Mouse (Mus musculus) hindbrain, embryonic 14.5 days (tissue): ENCODE results near the gene Tgfbr1. TPM values are rescaled to one million over a fixed set of nuclear protein-coding genes. Genes with fewer than 3 reads are reported as not detected.

ENCODE experiments used
- ATAC-seq: fragments of 200-750 bp; cut with Nextera tagmentation; 2 replicates; pipeline ENCODE4 v1.8.0; 2017; ENCODE audit warnings: moderate number of reproducible peaks, mild to moderate bottlenecking, moderate TSS enrichment, moderate library complexity; ENCODE audit not compliant: low FRiP score
- DNase-seq: peaks from one replicate; pipeline ENCODE4 v3.0.0-alpha.2; 2015; ENCODE audit warnings: low spot score
- H3K27ac ChIP-seq: fragments of 300-500 bp; sonication (generic); 2 replicates; pipeline ENCODE4 v1.5.1; 2014; ENCODE audit warnings: mild to moderate bottlenecking, moderate library complexity
- H3K27me3 ChIP-seq: fragments of 300-500 bp; sonication (generic); 2 replicates; pipeline ENCODE4 v1.6.1; 2014; ENCODE audit warnings: mild to moderate bottlenecking, low read length, mixed read lengths; ENCODE audit not compliant: control insufficient read depth, insufficient read depth
- H3K36me3 ChIP-seq: fragments of 300-500 bp; sonication (generic); replicated peaks from 2 replicates; pipeline ENCODE4 v1.6.1; 2014; ENCODE audit not compliant: control insufficient read depth, insufficient read depth
- H3K4me1 ChIP-seq: fragments of 300-500 bp; sonication (generic); replicated peaks from 2 replicates; pipeline ENCODE4 v1.6.1; 2014; ENCODE audit warnings: antibody characterized with exemption, low read length, mixed read lengths; ENCODE audit not compliant: control insufficient read depth, insufficient read depth
- H3K4me2 ChIP-seq: fragments of 300-500 bp; sonication (generic); replicated peaks from 2 replicates; pipeline ENCODE4 v1.6.1; 2014; ENCODE audit warnings: mild to moderate bottlenecking, moderate library complexity
- H3K4me3 ChIP-seq: fragments of 300-500 bp; sonication (generic); replicated peaks from 2 replicates; pipeline ENCODE4 v1.5.1; 2014; ENCODE audit warnings: mild to moderate bottlenecking, low read length
- H3K9ac ChIP-seq: fragments of 300-500 bp; sonication (generic); 2 replicates; pipeline ENCODE4 v1.6.1; 2014
- H3K9me3 ChIP-seq: fragments of 300-500 bp; sonication (generic); 2 replicates; pipeline ENCODE4 v1.6.1; 2016; ENCODE audit warnings: low read length; ENCODE audit not compliant: control insufficient read depth
- WGBS: fragments of 180-500 bp; shearing (Covaris S2); extraction: QIAGEN DNeasy Blood & Tissue Kit; methylation state at CpG from one replicate; pipeline ENCODE4 v1.1.7; 2014; 5-methylcytosine and 5-hydroxymethylcytosine counted together
- polyA plus RNA-seq: library from polyadenylated mRNA; unstranded; fragments of >200 nt; fragmentation: Nextera tagmentation; extraction: Ambion mirVana; gene quantifications from 2 replicates; pipeline ENCODE4 v1.2.1, GENCODE M21; 2014

Tgfbr1 gene
- polyA plus RNA-seq, 1 experiment from 2014 or later, result 41.4 TPM

GRCm38 (mm10) chr4:47404536-47404935 lies 51.5 kb downstream of the Tgfbr1 start:
- Histone ChIP-seq H3K9ac (no peak overlapping the region), H3K27me3 (no peaks in the 10 kb centered on the region), H3K9me3 (no peaks in the 10 kb centered on the region), H3K4me1 (no peaks in the 10 kb centered on the region), H3K4me3 (no peak overlapping the region), H3K36me3 (peaks cover 39% of the 10 kb centered on the region), H3K27ac (no peak overlapping the region), H3K4me2 (no peak overlapping the region)
- 82% methylated on average over 2 of the region's 2 CpGs for WGBS
- DNase-seq (no peak), ATAC-seq (no peak)

GRCm38 (mm10) chr4:47407161-47407560 lies 54.1 kb downstream of the Tgfbr1 start:
- H3K4me2 ChIP-seq, result no peak overlapping the region
- H3K36me3 ChIP-seq, result peaks cover 55% of the 10 kb centered on the region
- ATAC-seq (no peak), DNase-seq (no peak)
- WGBS, result 95% methylated on average over 2 of the region's 2 CpGs
- H3K9me3 ChIP-seq, result no peaks in the 10 kb centered on the region
- no peak overlapping the region for H3K9ac ChIP-seq
- H3K27me3 ChIP-seq, result no peaks in the 10 kb centered on the region
- H3K4me1 ChIP-seq, result no peaks in the 10 kb centered on the region
- H3K4me3 ChIP-seq, result no peak overlapping the region
- H3K27ac ChIP-seq, result no peak overlapping the region

- DNase-seq (no peak), ATAC-seq (no peak)
- Histone ChIP-seq H3K27ac (no peak overlapping the region), H3K9me3 (no peaks in the 10 kb centered on the region), H3K4me2 (no peak overlapping the region), H3K4me1 (no peaks in the 10 kb centered on the region), H3K4me3 (no peak overlapping the region), H3K27me3 (no peaks in the 10 kb centered on the region), H3K36me3 (no peaks in the 10 kb centered on the region; the same call in 1 of the 2 replicates), H3K9ac (no peak overlapping the region)
- 79% methylated on average over 3 of the region's 3 CpGs for WGBS
These were observed 64.8 kb downstream of the Tgfbr1 start for GRCm38 (mm10) chr4:47417871-47418270.

- peak; percentile 83 for DNase-seq
- Histone ChIP-seq H3K4me2 (no peak overlapping the region), H3K27me3 (no peaks in the 10 kb centered on the region), H3K9me3 (no peaks in the 10 kb centered on the region), H3K4me3 (no peak overlapping the region), H3K27ac (no peak overlapping the region), H3K36me3 (no peaks in the 10 kb centered on the region; the same call in 1 of the 2 replicates), H3K9ac (no peak overlapping the region), H3K4me1 (no peaks in the 10 kb centered on the region; the same call in 1 of the 2 replicates)
- no peak for ATAC-seq
- WGBS, result 28% methylated on average over 9 of the region's 9 CpGs
These were observed 66.4 kb downstream of the Tgfbr1 start for GRCm38 (mm10) chr4:47419268-47419973.

GRCm38 (mm10) chr4:47420191-47420590 lies 67.2 kb downstream of the Tgfbr1 start:
- H3K9me3 ChIP-seq, result no peaks in the 10 kb centered on the region
- ATAC-seq, result no peak
- WGBS, result 37% methylated on average over 7 of the region's 7 CpGs

GRCm38 (mm10) chr4:47422194-47422593 lies 69.2 kb downstream of the Tgfbr1 start:
- no peaks in the 10 kb centered on the region; the same call in 1 of the 2 replicates for H3K4me1 ChIP-seq
- no peak for DNase-seq
- no peaks in the 10 kb centered on the region for H3K36me3 ChIP-seq
- H3K9me3 ChIP-seq, result no peaks in the 10 kb centered on the region
- H3K27ac ChIP-seq, result no peak overlapping the region
- WGBS, result 7% methylated on average over 3 of the region's 3 CpGs
- H3K9ac ChIP-seq, result no peak overlapping the region
- no peak overlapping the region for H3K4me2 ChIP-seq
- H3K27me3 ChIP-seq, result no peaks in the 10 kb centered on the region
- no peak overlapping the region for H3K4me3 ChIP-seq
- no peak for ATAC-seq

More at GRCm38 (mm10) chr4:47420191-47420590, 67.2 kb downstream of the Tgfbr1 start:
- Histone ChIP-seq H3K27me3 (no peaks in the 10 kb centered on the region), H3K4me1 (no peaks in the 10 kb centered on the region; the same call in 1 of the 2 replicates), H3K36me3 (no peaks in the 10 kb centered on the region), H3K9ac (no peak overlapping the region), H3K4me3 (no peak overlapping the region), H3K27ac (no peak overlapping the region), H3K4me2 (no peak overlapping the region)
- no peak for DNase-seq

GRCm38 (mm10) chr4:47422946-47423345 lies 69.9 kb downstream of the Tgfbr1 start:
- H3K4me2 ChIP-seq, result no peak overlapping the region
- WGBS, result 88% methylated on average over 3 of the region's 3 CpGs
- ATAC-seq, result no peak

GRCm38 (mm10) chr4:47424376-47424775 lies 71.4 kb downstream of the Tgfbr1 start:
- H3K4me2 ChIP-seq, result no peak overlapping the region
- no peak overlapping the region for H3K4me3 ChIP-seq
- no peak for ATAC-seq
- no peaks in the 10 kb centered on the region for H3K36me3 ChIP-seq
- H3K27me3 ChIP-seq, result no peaks in the 10 kb centered on the region
- no peaks in the 10 kb centered on the region for H3K9me3 ChIP-seq
- H3K4me1 ChIP-seq, result no peaks in the 10 kb centered on the region; the same call in 1 of the 2 replicates
- 11% methylated on average over 2 of the region's 2 CpGs for WGBS
- no peak overlapping the region for H3K9ac ChIP-seq
- peak; percentile 47 for DNase-seq
- no peak overlapping the region for H3K27ac ChIP-seq

More at GRCm38 (mm10) chr4:47422946-47423345, 69.9 kb downstream of the Tgfbr1 start:
- H3K9ac ChIP-seq, result no peak overlapping the region
- H3K4me1 ChIP-seq, result no peaks in the 10 kb centered on the region; the same call in 1 of the 2 replicates
- H3K4me3 ChIP-seq, result no peak overlapping the region
- DNase-seq, result no peak
- no peak overlapping the region for H3K27ac ChIP-seq
- H3K36me3 ChIP-seq, result no peaks in the 10 kb centered on the region
- no peaks in the 10 kb centered on the region for H3K27me3 ChIP-seq
- H3K9me3 ChIP-seq, result no peaks in the 10 kb centered on the region

GRCm38 (mm10) chr4:47425247-47425830 lies 72.3 kb downstream of the Tgfbr1 start:
- Histone ChIP-seq H3K36me3 (no peaks in the 10 kb centered on the region), H3K27ac (no peak overlapping the region), H3K4me2 (no peak overlapping the region), H3K9me3 (no peaks in the 10 kb centered on the region), H3K9ac (no peak overlapping the region), H3K4me3 (no peak overlapping the region), H3K4me1 (no peaks in the 10 kb centered on the region; the same call in 1 of the 2 replicates), H3K27me3 (no peaks in the 10 kb centered on the region)
- WGBS, result 86% methylated on average over 16 of the region's 16 CpGs
- ATAC-seq (no peak), DNase-seq (no peak)
